Mouse (Mus musculus) midbrain, embryonic 11.5 days (tissue): ENCODE measurements around the gene Mov10. TPM values are rescaled to one million over a fixed set of nuclear protein-coding genes. Genes with fewer than 3 reads are reported as not detected.
"Not testable (repeated sequence)": the region's sequence is repeated elsewhere in the genome, so short reads cannot be mapped to it uniquely, and the experiment has no call there.

Source experiments
- ATAC-seq: fragments of 200-750 bp; cut with Nextera tagmentation; 2 replicates; pipeline ENCODE4 v1.8.0; 2017; ENCODE audit warnings: moderate TSS enrichment, moderate library complexity; ENCODE audit not compliant: low FRiP score
- DNase-seq: peaks from one replicate; pipeline ENCODE4 v3.0.0; 2015; ENCODE audit warnings: low spot score; ENCODE audit errors: missing footprints
- H3K27ac ChIP-seq: fragments of 300-500 bp; sonication (generic); 2 replicates; pipeline ENCODE4 v1.5.1; 2014; ENCODE audit warnings: low read depth, low read length
- H3K27me3 ChIP-seq: fragments of 300-500 bp; sonication (generic); 2 replicates; pipeline ENCODE4 v1.6.1; 2014; ENCODE audit warnings: mild to moderate bottlenecking, low read length, moderate library complexity, mixed read lengths; ENCODE audit not compliant: control insufficient read depth, insufficient read depth
- H3K36me3 ChIP-seq: fragments of 300-500 bp; sonication (generic); 2 replicates; pipeline ENCODE4 v1.6.1; 2014; ENCODE audit warnings: mild to moderate bottlenecking, low read length, moderate library complexity, mixed read lengths; ENCODE audit not compliant: control insufficient read depth, insufficient read depth
- H3K4me1 ChIP-seq: fragments of 300-500 bp; sonication (generic); 2 replicates; pipeline ENCODE4 v1.6.1; 2014; ENCODE audit warnings: low read length; ENCODE audit not compliant: control insufficient read depth, insufficient read depth
- H3K4me2 ChIP-seq: fragments of 300-500 bp; sonication (generic); 2 replicates; pipeline ENCODE4 v1.6.1; 2014; ENCODE audit warnings: mild to moderate bottlenecking, moderate library complexity
- H3K4me3 ChIP-seq: fragments of 300-500 bp; sonication (generic); 2 replicates; pipeline ENCODE4 v1.5.1; 2014; ENCODE audit warnings: low read depth, low read length
- H3K9ac ChIP-seq: fragments of 300-500 bp; sonication (generic); 2 replicates; pipeline ENCODE4 v1.6.1; 2014; ENCODE audit warnings: low read length
- H3K9me3 ChIP-seq: fragments of 300-500 bp; sonication (generic); 2 replicates; pipeline ENCODE4 v1.6.1; 2016; ENCODE audit warnings: low read length; ENCODE audit not compliant: control insufficient read depth
- WGBS: fragments of 180-500 bp; shearing (Covaris S2); extraction: QIAGEN DNeasy Blood & Tissue Kit; methylation state at CpG from one replicate; pipeline ENCODE4 v1.1.7; 2014; 5-methylcytosine and 5-hydroxymethylcytosine counted together
- polyA plus RNA-seq: library from polyadenylated mRNA; unstranded; fragments of >200 nt; fragmentation: Nextera tagmentation; extraction: Ambion mirVana; gene quantifications from 2 replicates; pipeline ENCODE4 v1.2.1, GENCODE M21; 2014

Mov10 gene
- polyA plus RNA-seq: 9.5 and 9.9 TPM in 2 replicates

DNA sequence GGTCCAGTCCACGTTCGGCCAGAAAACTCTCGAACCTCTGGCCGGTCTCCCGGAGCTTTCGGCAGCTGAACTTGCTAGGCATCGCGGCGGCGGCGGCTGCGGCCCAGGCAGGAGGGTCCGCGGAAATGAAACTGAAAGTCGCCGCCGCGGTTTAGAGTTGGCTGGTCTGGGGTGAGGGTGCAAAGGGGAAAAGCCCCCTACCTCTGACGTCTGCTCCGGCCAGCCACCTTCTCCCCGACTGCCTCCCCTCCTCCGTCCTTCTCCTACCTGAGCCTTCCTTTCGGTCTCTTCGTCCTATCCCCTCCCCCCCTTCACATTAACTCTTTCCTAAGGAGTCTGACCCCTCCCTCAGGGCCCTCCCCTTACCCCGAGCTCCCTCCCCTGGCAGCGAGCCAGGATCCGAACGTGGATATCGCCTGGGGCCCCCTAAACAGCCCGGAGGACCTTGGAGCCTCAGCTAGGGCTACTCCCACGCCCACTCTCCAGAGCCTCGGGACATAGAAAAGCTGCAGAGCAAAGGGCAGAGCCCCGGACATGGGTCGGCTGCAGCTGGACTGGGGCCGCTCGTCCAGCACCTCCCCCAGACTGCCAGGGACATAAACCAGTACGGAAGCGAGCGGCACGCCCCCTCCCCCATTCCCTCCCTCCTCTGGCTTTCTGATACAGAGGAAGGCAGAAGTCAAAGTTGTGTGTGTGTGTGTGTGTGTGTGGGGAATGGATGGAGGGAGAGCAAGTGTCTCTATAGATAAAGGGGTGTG is at the start of gene Mov10:
Mov10 (minus strand) TSS at position 573 of the 758 bp plus-strand sequence.
- Histone ChIP-seq H3K27me3 (no peaks in the 10 kb centered on the region), H3K4me2 (peak within 1 kb of the TSS; percentile 97), H3K9me3 (no peaks in the 10 kb centered on the region), H3K36me3 (no peaks in the 10 kb centered on the region), H3K27ac (no peak within 1 kb of the TSS), H3K9ac (peak within 1 kb of the TSS; percentile 86), H3K4me3 (peak within 1 kb of the TSS; percentile 72), H3K4me1 (peaks cover 5% of the 10 kb centered on the region; the same call in 1 of the 2 replicates)
- DNase-seq (peak; percentile 96), ATAC-seq (peak; percentile 85)
- WGBS: under 1% methylated on average over 33 of the region's 40 CpGs

GRCm38 (mm10) chr3:104866674-104867073 is 48.3 kb upstream of the Mov10 start:
- H3K4me1 ChIP-seq: peaks cover 13% of the 10 kb centered on the region
- not testable (repeated sequence) for H3K4me3 ChIP-seq, H3K36me3 ChIP-seq, H3K4me2 ChIP-seq, H3K9me3 ChIP-seq, ATAC-seq, H3K27ac ChIP-seq, H3K27me3 ChIP-seq, H3K9ac ChIP-seq
- DNase-seq: peak; percentile 33

DNA sequence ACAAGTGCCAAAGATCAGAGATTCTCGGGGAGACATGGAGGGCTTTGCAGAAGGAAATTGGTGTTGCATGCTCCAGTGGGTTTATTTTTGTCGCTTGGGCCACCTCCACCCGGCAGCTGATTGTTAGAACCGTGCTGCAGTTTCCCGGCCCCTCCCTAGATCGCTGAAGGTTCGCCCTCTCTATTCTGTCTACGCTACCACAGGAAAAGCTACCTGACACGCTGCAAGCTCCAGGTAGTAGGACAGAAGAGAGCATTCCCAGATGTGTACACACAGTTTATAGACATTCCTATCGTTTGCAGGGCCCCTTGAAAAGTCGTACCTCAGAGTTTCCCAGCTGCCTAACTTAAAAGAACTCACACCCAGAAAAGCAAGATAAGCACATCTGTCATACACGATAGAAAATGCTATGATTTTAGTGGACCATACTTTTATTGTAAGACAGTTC is 47.0 kb upstream of the Mov10 start:
- Histone ChIP-seq H3K4me2 (peak overlapping the region; percentile 76), H3K9ac (peak overlapping the region; percentile 99), H3K27ac (peak overlapping the region; percentile 88), H3K9me3 (no peaks in the 10 kb centered on the region), H3K27me3 (no peaks in the 10 kb centered on the region), H3K36me3 (no peaks in the 10 kb centered on the region), H3K4me3 (peak overlapping the region; percentile 92), H3K4me1 (peaks cover 13% of the 10 kb centered on the region)
- ATAC-seq (no peak), DNase-seq (no peak)
- WGBS: 3% methylated on average over 12 of the region's 12 CpGs

DNA sequence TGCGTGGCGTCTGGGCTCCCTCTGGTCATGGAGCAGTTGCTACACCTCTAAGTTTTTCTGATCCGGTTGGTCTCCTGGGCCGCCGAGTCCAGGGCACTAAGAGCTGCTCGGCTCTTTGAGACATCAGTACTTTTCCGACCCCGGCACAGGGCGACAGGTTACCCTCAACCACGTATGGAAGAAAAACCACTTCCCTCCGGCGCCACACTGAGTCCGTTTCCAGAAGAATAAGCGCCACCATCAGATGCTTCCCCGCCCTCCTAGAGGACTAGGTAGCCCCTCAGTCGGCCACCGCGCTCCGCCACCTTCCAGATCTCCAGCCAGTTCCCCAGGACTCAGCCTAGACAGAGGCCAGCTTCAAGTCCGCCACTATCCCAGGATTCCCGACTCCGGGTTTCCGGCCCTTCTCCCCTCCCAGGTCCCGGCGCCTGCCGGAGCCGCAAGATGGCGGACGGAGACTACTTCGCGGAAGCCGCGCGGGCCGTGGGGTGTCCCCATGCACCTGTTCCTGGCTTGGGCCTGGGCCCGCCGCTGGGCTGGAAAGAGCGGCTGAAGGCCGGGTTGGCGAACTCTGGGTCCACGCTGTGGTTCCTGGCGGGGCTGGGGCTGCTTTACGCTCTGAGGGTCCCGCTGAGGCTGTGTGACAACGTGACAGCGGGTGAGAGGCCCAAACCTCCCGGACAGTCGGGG is 46.4 kb upstream of the Mov10 start:
- H3K9me3 ChIP-seq: no peaks in the 10 kb centered on the region
- H3K9ac ChIP-seq: peak overlapping the region; percentile 99
- peak overlapping the region; percentile 76 for H3K4me2 ChIP-seq
- H3K27ac ChIP-seq: peak overlapping the region; percentile 88
- no peaks in the 10 kb centered on the region for H3K27me3 ChIP-seq
- H3K4me1 ChIP-seq: peaks cover 13% of the 10 kb centered on the region
- H3K36me3 ChIP-seq: no peaks in the 10 kb centered on the region
- H3K4me3 ChIP-seq: peak overlapping the region; percentile 92
- WGBS: under 1% methylated on average over 48 of the region's 48 CpGs
- DNase-seq (peak; percentile 98), ATAC-seq (peak; percentile 90)

DNA sequence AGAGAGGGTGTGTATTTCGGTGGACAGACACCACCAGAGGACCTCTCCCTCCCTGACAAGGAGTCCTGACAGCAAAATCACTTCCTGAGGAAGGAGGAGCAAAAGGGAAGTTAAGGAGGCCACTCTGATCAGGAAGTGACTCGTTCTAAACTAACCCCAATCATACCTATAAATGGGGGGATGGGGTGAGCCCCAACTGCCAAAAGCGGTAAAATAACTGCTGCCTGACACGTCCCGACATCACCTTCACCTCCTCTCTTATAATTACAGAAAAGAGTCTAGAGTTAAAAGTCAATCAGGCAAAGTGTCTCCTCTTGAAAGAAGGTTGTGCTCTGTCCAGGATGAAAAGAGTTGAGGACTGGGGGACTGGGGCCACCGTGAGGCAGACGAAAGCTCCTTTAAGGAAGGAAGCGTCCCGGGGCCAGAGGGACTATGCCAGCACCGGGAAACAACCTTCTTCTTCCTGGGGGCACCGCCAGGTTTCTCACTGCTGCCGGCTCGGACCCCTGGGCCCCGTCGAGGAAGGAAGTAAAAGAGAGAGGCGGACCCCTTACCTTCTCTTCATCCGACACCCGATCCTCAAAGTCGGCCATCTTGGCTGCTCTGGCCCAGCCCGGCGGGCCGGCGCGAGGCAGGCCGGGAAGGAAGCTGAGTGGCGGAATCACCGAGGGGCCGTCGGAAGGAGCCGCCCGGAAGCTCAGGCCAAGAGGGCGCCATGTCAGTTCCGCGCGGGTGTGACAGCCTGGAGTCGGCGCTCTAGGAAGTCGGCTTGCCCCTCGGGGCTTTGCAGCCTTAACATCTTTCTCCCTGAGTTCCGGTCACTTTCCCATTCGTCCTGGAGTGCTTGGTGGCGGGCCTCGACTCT is 45.7 kb upstream of the Mov10 start, which contains the start of the genes St7l and Capza1:
St7l (plus strand) TSS at position 220 of the 865 bp plus-strand sequence.
Capza1 (minus strand) TSS at position 720 of the 865 bp plus-strand sequence.
- 0% methylated on average over 42 of the region's 43 CpGs for whole genome bisulfite sequencing
- Histone ChIP-seq H3K27me3 (no peaks in the 10 kb centered on the region), H3K4me2 (peak within 1 kb of the TSS; percentile 76), H3K36me3 (no peaks in the 10 kb centered on the region), H3K9ac (peak within 1 kb of the TSS; percentile 99), H3K27ac (peak within 1 kb of the TSS; percentile 88), H3K4me3 (peak within 1 kb of the TSS; percentile 92), H3K4me1 (peaks cover 13% of the 10 kb centered on the region), H3K9me3 (no peaks in the 10 kb centered on the region)
- ATAC-seq (peak; percentile 97), DNase-seq (peak; percentile 90)

DNA sequence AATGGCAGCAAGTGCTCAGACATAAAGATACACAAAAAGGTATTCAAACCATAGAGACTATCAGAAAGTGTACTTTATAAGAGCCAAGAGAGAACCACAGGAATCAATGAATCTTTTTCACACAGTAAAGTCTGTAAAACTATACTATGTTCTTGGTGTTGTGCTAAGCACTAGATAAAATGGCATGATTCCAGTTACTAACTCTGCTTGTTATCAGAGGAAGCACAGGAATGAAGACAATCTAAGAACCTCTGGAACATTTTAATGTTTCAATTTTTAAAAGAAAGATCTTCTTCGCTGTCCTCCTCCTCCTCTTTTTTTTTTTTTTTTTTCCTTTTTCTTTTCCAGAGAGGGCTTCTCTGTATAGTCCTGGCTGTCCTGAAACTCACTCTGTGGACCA is 40.2 kb upstream of the Mov10 start:
- Histone ChIP-seq H3K9ac (no peak overlapping the region), H3K36me3 (no peaks in the 10 kb centered on the region; the same call in 1 of the 2 replicates), H3K27ac (no peak overlapping the region), H3K4me3 (no peak overlapping the region), H3K9me3 (no peaks in the 10 kb centered on the region), H3K4me1 (peaks cover 5% of the 10 kb centered on the region), H3K4me2 (no peak overlapping the region), H3K27me3 (no peaks in the 10 kb centered on the region)
- no peak for DNase-seq
- 100% methylated on average over 1 of the region's 1 CpGs for WGBS
- ATAC-seq: no peak

- H3K4me2 ChIP-seq: no peak overlapping the region
- no peaks in the 10 kb centered on the region for H3K27me3 ChIP-seq
- H3K4me3 ChIP-seq: no peak overlapping the region
- WGBS: 74% methylated on average over 1 of the region's 1 CpGs
- ATAC-seq: no peak
- no peak overlapping the region for H3K27ac ChIP-seq
- H3K9ac ChIP-seq: no peak overlapping the region
- no peaks in the 10 kb centered on the region for H3K4me1 ChIP-seq
- H3K36me3 ChIP-seq: no peaks in the 10 kb centered on the region; the same call in 1 of the 2 replicates
- DNase-seq: no peak
- no peaks in the 10 kb centered on the region for H3K9me3 ChIP-seq
These were observed 37.7 kb upstream of the Mov10 start for GRCm38 (mm10) chr3:104856106-104856505.

GRCm38 (mm10) chr3:104854866-104855265 is 36.5 kb upstream of the Mov10 start:
- Histone ChIP-seq H3K4me1 (no peaks in the 10 kb centered on the region), H3K4me3 (no peak overlapping the region), H3K27me3 (no peaks in the 10 kb centered on the region), H3K4me2 (no peak overlapping the region), H3K9me3 (no peaks in the 10 kb centered on the region), H3K36me3 (peaks cover 2% of the 10 kb centered on the region; the same call in 1 of the 2 replicates), H3K27ac (no peak overlapping the region), H3K9ac (no peak overlapping the region)
- DNase-seq (no peak), ATAC-seq (no peak)
